ENCODE assay signal across 8 mouse cellular contexts in genomic region chr10:60830556-60831350, GRCm38 (mm10). TPM values are rescaled to one million over a fixed set of nuclear protein-coding genes. Genes with fewer than 3 reads are reported as not detected.
A peak's percentile ranks its signal among the peaks of the same experiment; 100 is the strongest.
DNase-seq lines count a peak whose midpoint lies in the region; ATAC-seq and TF ChIP-seq lines count a peak whose summit lies in the region.

No protein-coding gene starts in this region.

- peak overlapping the region; percentile 68 for H3K4me3 ChIP-seq in lung, embryonic 15.5 days
- peak overlapping the region; percentile 71 for H3K4me3 ChIP-seq in heart, embryonic 16.5 days (ENCODE audit: low read length)
- H3K4me3 ChIP-seq in limb, embryonic 14.5 days (replicated peaks; ENCODE audit: low read length): peak overlapping the region; percentile 76
- peak overlapping the region; percentile 68 for H3K4me3 ChIP-seq in stomach, embryonic 16.5 days (replicated peaks; ENCODE audit: low read length)

- no peak for DNase-seq in lung, postnatal 25 days (ENCODE audit: low spot score)
- DNase-seq in cerebellum, adult 9-10 months: peak; percentile 70
- DNase-seq in limb, embryonic 14.5 days (ENCODE audit: low spot score): no peak
- DNase-seq in B cell, adult 2 months: no peak
- no peak for DNase-seq in testis, postnatal 10 days (ENCODE audit: low spot score)

- under 1% methylated on average over 78 of the region's 78 CpGs for WGBS in lung, embryonic 15.5 days
- WGBS in heart, embryonic 16.5 days: under 1% methylated on average over 75 of the region's 78 CpGs
- under 1% methylated on average over 51 of the region's 78 CpGs for WGBS in limb, embryonic 14.5 days
- under 1% methylated on average over 73 of the region's 78 CpGs for WGBS in stomach, embryonic 16.5 days

- peaks cover 45% of the 10 kb centered on the region for H3K27me3 ChIP-seq in lung, embryonic 15.5 days
- H3K27me3 ChIP-seq in heart, embryonic 16.5 days (ENCODE audit: control insufficient read depth, insufficient read depth, low read length): peaks cover 3% of the 10 kb centered on the region
- H3K27me3 ChIP-seq in limb, embryonic 14.5 days (ENCODE audit: control insufficient read depth, insufficient read depth, low read length): no peaks in the 10 kb centered on the region; the same call in 1 of the 2 replicates
- H3K27me3 ChIP-seq in stomach, embryonic 16.5 days (ENCODE audit: control insufficient read depth, insufficient read depth, low read length): peaks cover 46% of the 10 kb centered on the region

- H3K36me3 ChIP-seq in lung, embryonic 15.5 days: no peaks in the 10 kb centered on the region
- no peaks in the 10 kb centered on the region for H3K36me3 ChIP-seq in heart, embryonic 16.5 days (ENCODE audit: control insufficient read depth, insufficient read depth)
- H3K36me3 ChIP-seq in limb, embryonic 14.5 days (ENCODE audit: control insufficient read depth, insufficient read depth, low read length): no peaks in the 10 kb centered on the region
- no peaks in the 10 kb centered on the region for H3K36me3 ChIP-seq in stomach, embryonic 16.5 days (ENCODE audit: control insufficient read depth, insufficient read depth, low read length)

- no peak for TF ChIP-seq POLR2A in limb, embryonic 14.5 days (IDR thresholded peaks at IDR 0.05; ENCODE audit: borderline replicate concordance, extremely low read depth, insufficient read depth, insufficient read length)

- H3K9me3 ChIP-seq in lung, embryonic 15.5 days: no peaks in the 10 kb centered on the region
- H3K9me3 ChIP-seq in heart, embryonic 16.5 days (replicated peaks; ENCODE audit: control insufficient read depth, low read length): no peaks in the 10 kb centered on the region
- H3K9me3 ChIP-seq in limb, embryonic 14.5 days (ENCODE audit: control insufficient read depth, low read length): no peaks in the 10 kb centered on the region
- H3K9me3 ChIP-seq in stomach, embryonic 16.5 days (replicated peaks; ENCODE audit: control insufficient read depth, low read length): no peaks in the 10 kb centered on the region

- H3K4me1 ChIP-seq in lung, embryonic 15.5 days: peaks cover 55% of the 10 kb centered on the region
- H3K4me1 ChIP-seq in heart, embryonic 16.5 days (ENCODE audit: control insufficient read depth, insufficient read depth, low read length): peaks cover 38% of the 10 kb centered on the region
- H3K4me1 ChIP-seq in limb, embryonic 14.5 days (ENCODE audit: control insufficient read depth, insufficient read depth, low read length): peaks cover 44% of the 10 kb centered on the region
- H3K4me1 ChIP-seq in stomach, embryonic 16.5 days (ENCODE audit: control insufficient read depth, insufficient read depth, low read length): peaks cover 28% of the 10 kb centered on the region

- peak overlapping the region; percentile 68 for H3K9ac ChIP-seq in lung, embryonic 15.5 days
- peak overlapping the region; percentile 96 for H3K9ac ChIP-seq in heart, embryonic 16.5 days (ENCODE audit: low read length)
- peak overlapping the region; percentile 79 for H3K9ac ChIP-seq in limb, embryonic 14.5 days (ENCODE audit: low read depth, low read length, severe bottlenecking)
- H3K9ac ChIP-seq in stomach, embryonic 16.5 days (ENCODE audit: low read length): peak overlapping the region; percentile 85

- H3K27ac ChIP-seq in lung, embryonic 15.5 days: peak overlapping the region; percentile 84
- H3K27ac ChIP-seq in heart, embryonic 16.5 days (ENCODE audit: low read length): peak overlapping the region; percentile 96
- H3K27ac ChIP-seq in limb, embryonic 14.5 days (replicated peaks; ENCODE audit: low read depth, low read length): peak overlapping the region; percentile 74
- H3K27ac ChIP-seq in stomach, embryonic 16.5 days (ENCODE audit: low read length): peak overlapping the region; percentile 81

- peak; percentile 17; the same call in 1 of the 2 replicates for ATAC-seq in lung, embryonic 15.5 days (ENCODE audit: borderline replicate concordance, extremely low read depth, low FRiP score, low TSS enrichment)
- ATAC-seq in heart, embryonic 16.5 days (replicated peaks; ENCODE audit: extremely low read depth, insufficient read depth, low FRiP score): peak; percentile 30
- ATAC-seq in limb, embryonic 14.5 days (ENCODE audit: low FRiP score, low read depth): no peak
- no peak for ATAC-seq in stomach, embryonic 16.5 days (ENCODE audit: insufficient read depth, low FRiP score)

- peak overlapping the region; percentile 94 for H3K4me2 ChIP-seq in lung, embryonic 15.5 days
- peak overlapping the region; percentile 91 for H3K4me2 ChIP-seq in heart, embryonic 16.5 days (ENCODE audit: low read depth, low read length)
- H3K4me2 ChIP-seq in limb, embryonic 14.5 days (replicated peaks; ENCODE audit: low read depth, low read length, severe bottlenecking): peak overlapping the region; percentile 96
- H3K4me2 ChIP-seq in stomach, embryonic 16.5 days (ENCODE audit: low read depth, low read length): peak overlapping the region; percentile 97

RNA-seq across cellular contexts. Expression of gene Unc5b, which starts 0.6 kb away (rescaled TPM):
- polyA plus RNA-seq in lung, embryonic 15.5 days (2015; fragmentation: Nextera tagmentation; extraction: Ambion mirVana): 6.5 and 7.7 TPM in 2 replicates
- polyA plus RNA-seq in heart, embryonic 16.5 days (2015; fragmentation: Nextera tagmentation; extraction: Ambion mirVana): 10.0 and 12.5 TPM in 2 replicates
- 21.8 and 29.6 TPM in 2 replicates for polyA plus RNA-seq in limb, embryonic 14.5 days (2012; rRNA removed)
- polyA plus RNA-seq in limb, embryonic 14.5 days (2014; fragmentation: Nextera tagmentation; extraction: Ambion mirVana): 6.2 and 7.0 TPM in 2 replicates
- 3.7 and 4.0 TPM in 2 replicates for polyA plus RNA-seq in stomach, embryonic 16.5 days (2015; fragmentation: Nextera tagmentation; extraction: Ambion mirVana)

Comparison
In these comparisons a context has a peak if more than half of its experiments do, and no peak if none do; other contexts are left out.
1. ATAC-seq: peak in lung, embryonic 15.5 days (single experiment) and heart, embryonic 16.5 days (single experiment); none in limb, embryonic 14.5 days (single experiment) and stomach, embryonic 16.5 days (single experiment).
2. Peak in every context shown above with its lines, with median percentiles within 50 percentile points of each other: H3K27ac ChIP-seq, H3K4me2 ChIP-seq, H3K4me3 ChIP-seq and H3K9ac ChIP-seq.